Mouse (Mus musculus) splenic B cell, adult 2 months (primary cell): Measurements from ENCODE around the gene Gm29866.
"Not testable (repeated sequence)": the region's sequence is repeated elsewhere in the genome, so short reads cannot be mapped to it uniquely, and the experiment has no call there.

Experiments used
- DNase-seq: peaks from one replicate; pipeline ENCODE4 v3.0.0-alpha.2; 2011; ENCODE audit warnings: low read depth, low spot score
- H3K27me3 ChIP-seq: 2 replicates; pipeline ENCODE4 v1.6.1; 2012; ENCODE audit warnings: mild to moderate bottlenecking, low read length, moderate library complexity, mixed read lengths; ENCODE audit not compliant: control insufficient read depth, poor library complexity, insufficient read depth, severe bottlenecking
- H3K36me3 ChIP-seq: 2 replicates; pipeline ENCODE4 v1.6.1; 2012; ENCODE audit warnings: mild to moderate bottlenecking, low read length, moderate library complexity, mixed read lengths; ENCODE audit not compliant: control insufficient read depth, poor library complexity, insufficient read depth, severe bottlenecking

Gm29866 gene

GRCm38 (mm10) chrY:20993557-20993956, at the start of gene Gm29866:
Gene Gm29866, minus strand, starts transcription at chrY:20993657.
- H3K27me3 ChIP-seq, DNase-seq, H3K36me3 ChIP-seq: not testable (repeated sequence)
